Mouse (Mus musculus) right cerebral cortex, postnatal 25 days (tissue): ENCODE measurements around the gene Gm44502.

Source experiments
- DNase-seq: peaks from one replicate; pipeline ENCODE4 v3.0.0; 2022

Gene Gm44502

DNA sequence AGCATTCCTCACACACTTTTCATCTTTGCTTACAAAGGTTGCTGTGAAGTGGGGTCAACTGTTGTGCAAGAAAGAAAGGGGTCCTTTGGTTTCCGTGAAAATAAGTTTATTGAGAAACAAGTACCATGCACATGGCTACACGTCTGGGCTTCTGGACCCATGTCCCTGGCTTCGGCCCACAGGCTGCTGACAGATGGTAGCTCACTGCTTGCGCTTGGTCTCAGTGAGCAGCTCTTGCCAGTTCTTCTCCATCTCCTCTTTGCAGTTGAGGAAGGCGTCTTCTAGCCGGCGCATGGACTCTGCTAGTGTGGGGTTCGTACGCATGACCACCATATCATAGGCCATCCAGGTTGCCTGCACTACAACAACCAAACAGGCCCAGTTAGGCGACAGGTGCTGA, 39.4 kb downstream of the Gm44502 start:
- no peak for DNase-seq

DNA sequence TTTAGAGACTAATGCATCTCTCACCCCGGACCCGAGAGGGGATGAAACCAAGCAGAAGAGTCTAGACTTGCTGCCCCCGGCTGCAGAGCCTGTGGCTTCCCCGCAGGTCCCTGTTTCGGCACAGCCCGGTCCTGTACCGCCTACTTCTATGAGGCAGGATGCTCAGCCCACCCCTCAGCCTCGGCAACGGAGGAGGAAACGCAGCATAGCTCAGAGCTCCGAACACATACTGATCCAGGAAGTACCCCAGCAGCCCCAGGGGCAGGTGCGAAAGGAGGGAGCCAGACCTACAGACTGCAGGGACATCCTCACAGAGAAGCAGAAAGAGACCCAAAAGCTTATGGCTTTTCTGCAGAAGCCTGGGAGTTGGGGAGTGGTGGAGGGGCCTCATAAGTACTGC, 42.4 kb downstream of the Gm44502 start:
- no peak for DNase-seq

DNA sequence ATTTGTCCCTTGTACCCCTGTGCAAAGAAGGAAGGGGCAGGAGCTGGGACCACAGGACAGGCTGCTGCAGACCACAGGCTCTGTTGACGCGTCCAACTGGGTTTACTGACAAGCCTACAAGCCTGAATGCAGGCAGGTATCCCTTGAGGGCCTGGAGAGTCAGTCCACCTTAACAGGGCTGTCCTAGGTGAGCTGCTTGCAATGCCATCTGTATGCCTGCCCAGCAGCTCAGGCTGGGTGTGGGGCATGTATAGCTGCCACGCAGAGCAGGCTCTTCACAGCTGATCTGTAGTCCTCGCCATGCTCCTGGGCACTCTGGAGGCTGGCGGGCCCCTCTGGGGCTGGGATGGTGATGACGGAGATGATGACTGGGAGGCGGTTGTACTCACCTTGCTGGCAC, 44.9 kb downstream of the Gm44502 start, which contains the start of gene Klhdc7b:
Klhdc7b (plus strand) TSS at position 301 of the 400 bp plus-strand sequence.
- no peak for DNase-seq

- no peak for DNase-seq
Observed at GRCm38 (mm10) chr15:89379429-89379828, 50.1 kb downstream of the Gm44502 start.

DNA sequence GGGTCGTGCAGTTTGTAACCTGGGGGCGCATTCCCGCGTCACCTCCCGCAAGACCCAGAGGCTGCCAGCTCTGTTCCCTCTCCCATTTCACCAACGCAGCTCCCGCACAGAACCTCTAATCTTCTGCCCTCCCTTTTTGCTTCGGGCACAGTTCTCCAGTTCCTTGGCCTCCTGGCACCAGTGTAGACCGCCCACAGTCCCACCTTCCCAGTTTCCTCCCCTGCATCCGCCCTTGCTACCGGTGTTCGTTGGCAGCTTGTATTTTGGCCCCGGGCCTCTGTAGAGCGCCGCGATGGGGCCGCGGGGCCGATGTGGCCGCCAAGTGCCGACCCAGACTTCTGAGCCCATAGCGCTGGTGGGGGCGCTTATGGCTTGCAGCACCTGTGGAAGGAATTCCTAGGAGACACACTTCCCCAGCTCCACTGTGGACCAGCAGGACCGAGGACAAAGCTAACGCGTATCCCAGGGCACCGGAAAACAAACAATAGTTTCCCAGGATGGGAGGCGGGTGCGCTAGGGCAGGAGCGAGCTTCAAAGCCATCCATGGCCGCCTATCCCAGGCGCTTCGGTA, 50.6 kb downstream of the Gm44502 start, which contains the start of gene Odf3b:
Odf3b (minus strand) TSS at position 452 of the 571 bp plus-strand sequence.
- DNase-seq: no peak

DNA sequence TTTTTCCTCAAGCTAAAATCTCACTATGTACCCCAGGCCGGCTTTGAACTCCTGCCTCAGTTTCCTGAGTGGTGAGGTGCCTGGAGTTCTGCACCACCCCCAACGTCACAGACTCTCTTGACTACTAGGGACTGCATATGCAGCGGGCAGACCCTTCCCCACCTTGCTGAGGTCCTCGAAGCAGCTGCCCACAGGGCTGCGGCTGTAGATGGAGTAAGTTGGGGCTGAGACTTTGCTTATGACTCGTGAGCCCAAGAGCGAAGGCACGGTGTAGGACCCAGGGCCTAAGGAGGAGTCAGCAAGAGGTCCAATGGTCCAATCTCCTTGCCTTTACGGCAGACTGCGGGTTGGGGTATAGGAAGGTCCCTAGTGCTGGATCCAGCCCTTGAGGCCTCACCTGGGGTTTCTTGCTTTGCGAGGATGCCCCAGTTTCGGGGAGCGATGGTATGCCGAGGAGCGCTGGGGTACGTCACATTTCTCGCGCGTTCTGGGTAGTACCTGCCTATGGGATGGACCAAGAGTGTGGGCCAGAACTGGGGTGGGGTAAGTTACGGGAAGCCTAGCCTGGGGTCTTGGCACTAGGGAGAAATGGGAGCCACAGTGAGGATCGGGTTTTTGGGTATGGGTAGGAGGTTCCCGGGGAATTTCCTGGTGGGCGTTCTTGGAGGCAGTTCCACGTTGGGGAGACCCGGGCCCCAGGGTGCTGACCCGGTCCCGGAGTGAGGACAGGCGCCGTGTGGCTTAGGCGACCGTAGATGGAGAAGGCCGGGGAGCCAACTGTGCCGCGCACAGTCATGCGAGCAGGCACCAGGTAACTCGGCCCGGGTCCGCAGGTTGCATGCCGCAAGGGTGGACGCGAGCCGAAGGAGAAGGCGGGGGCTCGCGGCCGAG, 51.3 kb downstream of the Gm44502 start:
- no peak for DNase-seq

DNA sequence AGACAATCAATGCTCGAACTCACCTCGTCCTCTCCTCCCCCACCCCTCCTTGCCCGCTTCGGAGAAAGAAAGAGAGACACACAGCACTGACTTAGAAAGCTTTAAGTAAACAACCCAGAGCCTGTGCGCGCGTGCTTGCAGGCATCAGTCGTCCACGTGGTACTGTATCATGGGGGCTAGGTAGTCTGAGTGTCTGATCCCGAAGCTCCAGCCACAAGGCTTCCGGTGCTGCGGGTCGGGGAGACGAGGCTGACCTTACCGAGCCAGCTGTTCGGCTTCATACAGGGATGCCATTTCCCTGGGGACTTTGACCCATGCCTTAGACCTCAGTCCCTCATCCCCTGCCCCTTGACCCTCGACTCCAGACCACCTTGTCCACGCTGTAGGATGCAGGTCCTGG, 52.1 kb downstream of the Gm44502 start:
- DNase-seq: no peak

DNA sequence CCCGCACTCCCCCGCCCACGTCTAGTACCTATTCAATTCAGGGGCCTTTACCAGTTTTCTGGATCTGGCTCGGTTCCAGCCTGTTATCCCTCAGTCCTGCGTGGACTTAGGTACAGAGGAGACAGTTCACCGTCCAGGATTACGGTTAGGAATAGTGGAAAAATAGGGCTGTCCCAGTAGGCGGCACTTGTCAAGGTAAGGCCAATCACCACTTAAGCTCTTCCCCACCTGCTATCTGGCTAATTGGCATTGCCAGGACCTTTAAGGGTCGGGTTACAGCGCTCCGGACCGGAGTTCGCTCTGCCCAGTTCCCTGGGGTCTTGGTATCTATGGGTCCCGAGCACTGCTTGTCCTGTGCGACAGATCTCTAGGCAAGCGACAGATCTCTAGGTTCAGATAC, 52.5 kb downstream of the Gm44502 start, which contains the start of gene Tymp:
Tymp (minus strand) TSS at position 83 of the 400 bp plus-strand sequence.
- DNase-seq: no peak

DNA sequence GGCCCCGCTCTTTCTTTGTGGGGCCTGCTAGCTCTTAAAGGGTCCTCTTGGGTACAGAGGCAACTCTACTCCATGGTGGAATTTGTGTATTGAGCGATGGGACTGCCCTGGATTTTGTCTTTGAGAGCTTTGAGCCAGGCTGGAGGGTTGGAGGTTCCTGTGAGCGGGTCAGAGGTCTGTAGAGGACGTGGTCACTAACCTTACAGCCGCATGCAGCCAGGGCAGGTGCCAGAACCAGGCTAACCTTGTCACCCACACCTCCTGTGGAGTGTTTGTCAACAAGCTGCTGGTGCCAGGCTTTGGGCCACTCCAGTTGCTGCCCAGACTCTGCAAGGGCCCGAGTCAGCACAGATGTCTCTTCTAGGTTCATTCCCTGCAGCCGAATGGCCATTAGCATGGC, 53.5 kb downstream of the Gm44502 start:
- DNase-seq: no peak

DNA sequence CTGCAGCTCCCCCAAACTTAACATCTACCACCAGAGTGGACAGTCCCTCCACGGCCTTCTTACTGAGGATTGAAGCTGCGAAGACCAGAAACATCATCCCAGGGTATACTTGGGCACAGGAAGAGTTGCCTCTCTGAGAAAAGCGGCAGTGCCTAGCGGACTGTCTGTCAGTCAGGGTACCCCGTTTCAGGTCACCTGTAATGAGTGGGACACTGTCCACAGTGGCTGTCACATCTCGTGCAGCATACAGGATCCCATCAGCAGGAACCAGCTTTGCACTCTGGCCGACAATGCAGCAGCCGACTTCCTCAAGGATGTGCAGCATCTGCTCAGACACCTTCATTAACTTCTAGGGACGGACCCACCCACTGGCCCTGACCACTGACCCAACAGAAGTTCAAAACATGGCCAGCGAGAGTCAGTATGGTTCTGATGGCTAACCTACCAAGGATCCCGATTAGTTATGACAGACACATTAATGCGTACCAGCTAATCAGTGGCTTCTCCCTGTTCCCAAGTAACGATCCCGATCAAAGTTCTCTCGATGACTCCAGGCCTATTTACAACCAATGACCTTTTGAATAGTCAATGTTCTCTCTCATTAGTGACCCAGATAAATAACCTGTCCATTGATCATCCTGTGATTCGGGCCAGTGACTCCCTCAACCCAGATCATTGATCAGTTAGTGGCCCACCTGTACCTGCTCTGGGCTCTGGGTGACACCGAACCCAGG, 54.5 kb downstream of the Gm44502 start:
- no peak for DNase-seq

DNA sequence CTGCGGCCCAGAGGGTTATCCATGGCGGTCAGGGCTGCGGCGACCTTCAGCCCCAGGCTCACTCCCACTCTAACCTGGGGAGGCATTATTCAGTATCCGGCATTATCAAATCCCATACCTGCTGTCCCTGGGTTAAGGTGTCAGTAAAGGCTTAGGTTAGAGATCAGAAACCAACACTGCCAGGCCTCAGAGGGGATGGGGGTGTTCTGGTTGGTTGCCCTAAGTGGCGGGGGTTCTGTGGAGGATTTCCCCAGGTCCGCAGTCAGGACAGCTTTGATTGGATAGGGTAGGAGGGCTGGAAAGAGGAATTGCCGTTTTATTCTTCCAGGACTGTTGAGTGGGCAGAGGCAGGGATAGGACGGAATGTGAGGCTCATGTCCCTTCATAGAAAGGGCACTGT, 55.2 kb downstream of the Gm44502 start:
- DNase-seq: no peak

GRCm38 (mm10) chr15:89373762-89374248, 55.7 kb downstream of the Gm44502 start, which contains the start of gene Sco2:
Gene Sco2 (minus strand): TSS chr15:89373846.
- DNase-seq: peak; percentile 90

GRCm38 (mm10) chr15:89373027-89373761, 56.3 kb downstream of the Gm44502 start:
- peak; percentile 79 for DNase-seq

GRCm38 (mm10) chr15:89372536-89372935, 57.0 kb downstream of the Gm44502 start:
- no peak for DNase-seq

- no peak for DNase-seq
Observed at GRCm38 (mm10) chr15:89372068-89372467, 57.4 kb downstream of the Gm44502 start.
